Mouse (Mus musculus) CH12.LX (cell line): Measurements from ENCODE around the gene Dna2. TPM values are rescaled to one million over a fixed set of nuclear protein-coding genes. Genes with fewer than 3 reads are reported as not detected.

Experiments used
- DNase-seq: peaks from one replicate; pipeline ENCODE4 v3.0.0-alpha.2; 2013; ENCODE audit errors: extremely low read depth
- H3K27ac ChIP-seq: 2 replicates; pipeline ENCODE4 v1.5.1; 2012; ENCODE audit warnings: low read depth, mild to moderate bottlenecking, control low read depth, moderate library complexity; ENCODE audit not compliant: insufficient read depth
- H3K27me3 ChIP-seq: replicated peaks from 2 replicates; pipeline ENCODE3; 2012; ENCODE audit warnings: inconsistent platforms
- H3K36me3 ChIP-seq, 2 experiments: replicated peaks in 1 of 2; 2 replicates each; pipeline versions ENCODE3 to v1.6.1; 2012; ENCODE audit warnings: inconsistent platforms in 1 of 2, low read length in 1 of 2, mild to moderate bottlenecking in 1 of 2, mixed read lengths in 1 of 2, moderate library complexity in 1 of 2; ENCODE audit not compliant: control insufficient read depth in 1 of 2, insufficient read depth in 1 of 2
- H3K4me1 ChIP-seq, 2 experiments: 2 replicates each; pipeline ENCODE4 v1.6.1; 2012; ENCODE audit warnings: inconsistent platforms in 1 of 2, moderate library complexity in 1 of 2; ENCODE audit not compliant: insufficient read depth in 2 of 2, control insufficient read depth in 1 of 2
- H3K4me2 ChIP-seq: 2 replicates; pipeline ENCODE4 v1.6.1; 2012; ENCODE audit warnings: low read depth, mild to moderate bottlenecking, control low read depth; ENCODE audit not compliant: poor library complexity, insufficient read depth, severe bottlenecking
- H3K4me3 ChIP-seq, 3 experiments: fragments of 150-350 bp in 1 of 3; sonication (generic) in 1 of 3; replicated peaks in 1 of 3; 2 replicates each; pipeline versions ENCODE3 to v1.5.1; 2011 to 2012; ENCODE audit warnings: low read depth in 2 of 3, low read length in 2 of 3, mild to moderate bottlenecking in 2 of 3, moderate library complexity in 2 of 3, control low read depth in 1 of 3, improper control_type of control experiment in 1 of 3, inconsistent platforms in 1 of 3, mixed read lengths in 1 of 3; ENCODE audit not compliant: poor library complexity in 1 of 3
- H3K79me2 ChIP-seq: replicated peaks from 2 replicates; pipeline ENCODE4 v1.6.1; 2012; ENCODE audit warnings: mild to moderate bottlenecking, moderate library complexity; ENCODE audit not compliant: control insufficient read depth, poor library complexity, insufficient read depth, severe bottlenecking; ENCODE audit errors: extremely low read depth
- H3K9ac ChIP-seq: 2 replicates; pipeline ENCODE4 v1.6.1; 2012; ENCODE audit warnings: low read depth, mild to moderate bottlenecking, control low read depth, moderate library complexity; ENCODE audit not compliant: insufficient read depth
- H3K9me3 ChIP-seq: replicated peaks from 2 replicates; pipeline ENCODE3; 2012; ENCODE audit warnings: low read length, inconsistent platforms, mixed read lengths
- E2F4 ChIP-seq: IDR thresholded peaks from 2 replicates; pipeline ENCODE4 v1.6.1; 2011; ENCODE audit warnings: low read depth, low read length, improper control_type of control experiment; ENCODE audit not compliant: insufficient replicate concordance
- ETS1 ChIP-seq: conservative IDR thresholded peaks from 2 replicates; pipeline ENCODE4 v1.6.1; 2012; ENCODE audit warnings: low read depth, mild to moderate bottlenecking, inconsistent platforms, low read length, improper control_type of control experiment, moderate library complexity
- IRF4 ChIP-seq: IDR thresholded peaks from 2 replicates; pipeline ENCODE4 v1.6.1; 2014; ENCODE audit warnings: low read depth, mild to moderate bottlenecking, inconsistent platforms, low read length, improper control_type of control experiment
- JUN ChIP-seq: IDR thresholded peaks from 2 replicates; pipeline ENCODE4 v1.6.1; 2011; ENCODE audit warnings: low read depth, mild to moderate bottlenecking, low read length, improper control_type of control experiment, moderate library complexity; ENCODE audit not compliant: insufficient read depth
- JUND ChIP-seq: conservative IDR thresholded peaks from 2 replicates; pipeline ENCODE4 v1.6.1; 2011; ENCODE audit warnings: low read depth, low read length, improper control_type of control experiment
- KAT2A ChIP-seq: IDR thresholded peaks from 2 replicates; pipeline ENCODE4 v1.6.1; 2012; ENCODE audit warnings: low read length, improper control_type of control experiment, inconsistent platforms; ENCODE audit not compliant: insufficient replicate concordance
- MAX ChIP-seq: IDR thresholded peaks from 2 replicates; pipeline ENCODE4 v1.6.1; 2011; ENCODE audit warnings: low read length, improper control_type of control experiment
- MAZ ChIP-seq: IDR thresholded peaks from 2 replicates; pipeline ENCODE4 v1.6.1; 2012; ENCODE audit warnings: low read depth, mild to moderate bottlenecking, inconsistent platforms, low read length, improper control_type of control experiment, moderate library complexity
- MEF2A ChIP-seq: IDR thresholded peaks from 2 replicates; pipeline ENCODE4 v1.6.1; 2014; ENCODE audit warnings: low read depth, mild to moderate bottlenecking, inconsistent platforms, low read length, improper control_type of control experiment, borderline replicate concordance
- NELFE ChIP-seq: IDR thresholded peaks from 2 replicates; pipeline ENCODE4 v1.6.1; 2011; ENCODE audit warnings: low read depth, low read length, improper control_type of control experiment
- POLR2A ChIP-seq: IDR thresholded peaks from 2 replicates; pipeline ENCODE4 v1.6.1; 2011; ENCODE audit warnings: low read depth, mild to moderate bottlenecking, improper control_type of control experiment, low read length
- POLR2AphosphoS2 ChIP-seq: IDR thresholded peaks from 2 replicates; pipeline ENCODE4 v1.6.1; 2011; ENCODE audit warnings: low read depth, low read length, improper control_type of control experiment
- RAD21 ChIP-seq: IDR thresholded peaks from 2 replicates; pipeline ENCODE4 v1.6.1; 2011; ENCODE audit warnings: low read depth, mild to moderate bottlenecking, low read length, improper control_type of control experiment, moderate library complexity
- RCOR1 ChIP-seq: conservative IDR thresholded peaks from 2 replicates; pipeline ENCODE4 v1.6.1; 2012; ENCODE audit warnings: low read depth, mild to moderate bottlenecking, inconsistent platforms, low read length, improper control_type of control experiment
- TBP ChIP-seq: conservative IDR thresholded peaks from 2 replicates; pipeline ENCODE4 v1.6.1; 2011; ENCODE audit warnings: low read depth, low read length, improper control_type of control experiment
- USF1 ChIP-seq: IDR thresholded peaks from 2 replicates; pipeline ENCODE4 v1.6.1; 2014; ENCODE audit warnings: low read depth, mild to moderate bottlenecking, inconsistent platforms, low read length, improper control_type of control experiment
- USF2 ChIP-seq: conservative IDR thresholded peaks from 2 replicates; pipeline ENCODE4 v1.6.1; 2011; ENCODE audit warnings: low read depth, low read length, improper control_type of control experiment
- ZC3H11A ChIP-seq: IDR thresholded peaks from 2 replicates; pipeline ENCODE4 v1.6.1; 2012; ENCODE audit warnings: low read depth, mild to moderate bottlenecking, inconsistent platforms, low read length, improper control_type of control experiment
- ZKSCAN1 ChIP-seq: IDR thresholded peaks from 2 replicates; pipeline ENCODE4 v1.6.1; 2012; ENCODE audit warnings: low read depth, inconsistent platforms, low read length, improper control_type of control experiment, borderline replicate concordance
- ZMIZ1 ChIP-seq: IDR thresholded peaks from 2 replicates; pipeline ENCODE4 v1.6.1; 2012; ENCODE audit warnings: low read depth, mild to moderate bottlenecking, inconsistent platforms, low read length, improper control_type of control experiment
- ZNF384 ChIP-seq: IDR thresholded peaks from 2 replicates; pipeline ENCODE4 v1.6.1; 2012; ENCODE audit warnings: low read depth, low read length, improper control_type of control experiment, inconsistent platforms
- dilution Hi-C: fragments of 300-500 bp; cut with MboI; formaldehyde crosslinking; loops from 2 replicates; pipeline ENCODE4 v1.14.3; 2020; ENCODE audit warnings: low sequenced_read_pairs; ENCODE audit not compliant: extremely low pct_unique_long_range_greater_than_20kb, extremely low pct_ligation_motif_present
- in situ Hi-C: fragments of 300-500 bp; cut with MboI; formaldehyde crosslinking; loops from 3 replicates; pipeline ENCODE4 v1.14.3; 2019; ENCODE audit warnings: low sequenced_read_pairs, low pct_ligation_motif_present, low pct_unique_long_range_greater_than_20kb, mixed read lengths
- polyA plus RNA-seq: library from polyadenylated mRNA; unstranded; fragments of >175 nt; gene quantifications from 2 replicates; pipeline ENCODE4 v1.2.1, GENCODE M21; 2012; ENCODE audit warnings: low read depth; ENCODE audit not compliant: insufficient read length
- total RNA-seq, 2 experiments: library from RNA; depleted of rRNA; stranded (reverse); fragments of 300-350 nt in 1 of 2; fragments of >200 nt in 1 of 2; gene quantifications; 2 replicates each; pipeline ENCODE4 v1.2.3; 2012 to 2014

Dna2 gene
- total and polyA plus RNA-seq, 3 experiments, result 31.7 to 38.6 (median 33.4) TPM

- H3K4me1 ChIP-seq, result peaks cover 0 to 9% of the 10 kb centered on the region in 2 experiments; a peak in 1 of 4 replicates
- H3K9me3 ChIP-seq, result no peaks in the 10 kb centered on the region
- H3K36me3 ChIP-seq, result peaks cover 77 to 96% of the 10 kb centered on the region in 2 experiments
- in situ Hi-C loops, result no loop called here
- no peaks in the 10 kb centered on the region for H3K27me3 ChIP-seq
- H3K9ac ChIP-seq, result no peak overlapping the region
- dilution Hi-C loops, result no loop called here
- H3K4me3 ChIP-seq, result no peak overlapping the region
- H3K27ac ChIP-seq, result no peak overlapping the region
- no peak for DNase-seq
- no peaks in the 10 kb centered on the region for H3K79me2 ChIP-seq
- no peak overlapping the region for H3K4me2 ChIP-seq
- no peak for TF ChIP-seq IRF4
- no peak for TF ChIP-seq KAT2A
- no peak for TF ChIP-seq USF2
- TF ChIP-seq USF1, result no peak
- TF ChIP-seq MEF2A, result no peak
- TF ChIP-seq TBP, result no peak
- TF ChIP-seq RCOR1, result no peak
- no peak for TF ChIP-seq NELFE
- TF ChIP-seq ZMIZ1, result no peak
- TF ChIP-seq ETS1, result no peak
- TF ChIP-seq ZNF384, result no peak
- no peak for TF ChIP-seq E2F4
- no peak for TF ChIP-seq POLR2A
- no peak for TF ChIP-seq MAZ
- no peak for TF ChIP-seq ZC3H11A
- no peak for TF ChIP-seq JUND
- no peak for TF ChIP-seq ZKSCAN1
- no peak for TF ChIP-seq RAD21
- TF ChIP-seq JUN, result no peak
Measured at GRCm38 (mm10) chr10:63000584-63000983, 53.8 kb downstream of the Dna2 start.

- H3K79me2 ChIP-seq, result no peaks in the 10 kb centered on the region
- peaks cover 0 to 9% of the 10 kb centered on the region in 2 experiments; a peak in 1 of 4 replicates for H3K4me1 ChIP-seq
- H3K4me2 ChIP-seq, result no peak overlapping the region
- in situ Hi-C loops, result no loop called here
- no peaks in the 10 kb centered on the region for H3K9me3 ChIP-seq
- TF ChIP-seq MAX (no peak), POLR2AphosphoS2 (no peak)
- TF ChIP-seq, all 38 proteins: peak for 0
- no peak overlapping the region for H3K4me3 ChIP-seq
- dilution Hi-C loops, result no loop called here
- no peak overlapping the region for H3K9ac ChIP-seq
- no peak for DNase-seq
- H3K27me3 ChIP-seq, result no peaks in the 10 kb centered on the region
- H3K36me3 ChIP-seq, result peaks cover 68 to 95% of the 10 kb centered on the region in 2 experiments
- no peak overlapping the region for H3K27ac ChIP-seq
Measured at GRCm38 (mm10) chr10:63003252-63003651, 56.4 kb downstream of the Dna2 start.
